Mouse (Mus musculus) ES-E14 (cell line): Measurements from ENCODE around the gene Cmklr1. TPM values are rescaled to one million over a fixed set of nuclear protein-coding genes. Genes with fewer than 3 reads are reported as not detected.

Experiments used
- DNase-seq: peaks from one replicate; pipeline ENCODE4 v3.0.0-alpha.2; 2013; ENCODE audit warnings: low read depth, low spot score
- H3K27ac ChIP-seq: 2 replicates; pipeline ENCODE4 v1.5.1; 2012; ENCODE audit warnings: low read depth, mild to moderate bottlenecking, low read length, moderate library complexity, mixed read lengths; ENCODE audit not compliant: poor library complexity, insufficient read depth, severe bottlenecking
- H3K36me3 ChIP-seq: 2 replicates; pipeline ENCODE4 v1.6.1; 2012; ENCODE audit warnings: mild to moderate bottlenecking, low read length, moderate library complexity, mixed read lengths; ENCODE audit not compliant: control insufficient read depth, poor library complexity, insufficient read depth, severe bottlenecking
- H3K4me1 ChIP-seq, 2 experiments: fragments of 150-350 bp in 1 of 2; sonication (generic) in 1 of 2; 2 replicates each; pipeline ENCODE4 v1.6.1; 2012; ENCODE audit warnings: low read length in 2 of 2, mild to moderate bottlenecking in 1 of 2, mixed read lengths in 1 of 2; ENCODE audit not compliant: control insufficient read depth in 2 of 2, insufficient read depth in 2 of 2, poor library complexity in 1 of 2
- H3K4me3 ChIP-seq, 2 experiments: fragments of 150-350 bp in 1 of 2; sonication (generic) in 1 of 2; 2 replicates each; pipeline ENCODE4 v1.5.1; 2012; ENCODE audit warnings: low read length in 2 of 2, low read depth in 1 of 2, mild to moderate bottlenecking in 1 of 2, mixed read lengths in 1 of 2; ENCODE audit not compliant: insufficient read depth in 1 of 2, poor library complexity in 1 of 2, severe bottlenecking in 1 of 2
- H3K9ac ChIP-seq: 2 replicates; pipeline ENCODE4 v1.6.1; 2012; ENCODE audit warnings: low read depth, mild to moderate bottlenecking, low read length, mixed read lengths; ENCODE audit not compliant: poor library complexity, insufficient read depth, severe bottlenecking
- H3K9me3 ChIP-seq: fragments of 150-350 bp; sonication (generic); 2 replicates; pipeline ENCODE4 v1.6.1; 2012; ENCODE audit warnings: low read depth, mild to moderate bottlenecking, low read length; ENCODE audit not compliant: control insufficient read depth, insufficient read depth
- CHD2 ChIP-seq: IDR thresholded peaks from 2 replicates; pipeline ENCODE4 v1.6.1; 2014; ENCODE audit warnings: mild to moderate bottlenecking, low read depth, low read length, inconsistent platforms
- HCFC1 ChIP-seq: IDR thresholded peaks from 2 replicates; pipeline ENCODE4 v1.6.1; 2012; ENCODE audit warnings: low read length, inconsistent platforms, borderline replicate concordance; ENCODE audit not compliant: insufficient read depth
- MAFK ChIP-seq: IDR thresholded peaks from 2 replicates; pipeline ENCODE4 v1.6.1; 2014; ENCODE audit warnings: mild to moderate bottlenecking, low read depth, low read length, inconsistent platforms; ENCODE audit not compliant: insufficient read depth
- ZC3H11A ChIP-seq: IDR thresholded peaks from 2 replicates; pipeline ENCODE4 v1.6.1; 2012; ENCODE audit warnings: low read depth, mild to moderate bottlenecking, inconsistent platforms, low read length, borderline replicate concordance
- ZNF384 ChIP-seq: IDR thresholded peaks from 2 replicates; pipeline ENCODE4 v1.6.1; 2012; ENCODE audit warnings: low read depth, low read length, inconsistent platforms
- in situ Hi-C, 2 experiments: fragments of 600-800 bp; cut with MboI; formaldehyde crosslinking; loops; one replicate each; pipeline ENCODE4 v1.15.1; 2025; ENCODE audit warnings: low sequenced_read_pairs in 2 of 2, inconsistent platforms in 1 of 2; ENCODE audit not compliant: unreplicated experiment in 2 of 2
- total RNA-seq: library from RNA; depleted of rRNA; stranded (reverse); fragments of 300-350 nt; gene quantifications from 2 replicates; pipeline ENCODE4 v1.2.3, GENCODE M21; 2012

The Cmklr1 gene
- total RNA-seq, 1 experiment: 10.4 TPM

DNA sequence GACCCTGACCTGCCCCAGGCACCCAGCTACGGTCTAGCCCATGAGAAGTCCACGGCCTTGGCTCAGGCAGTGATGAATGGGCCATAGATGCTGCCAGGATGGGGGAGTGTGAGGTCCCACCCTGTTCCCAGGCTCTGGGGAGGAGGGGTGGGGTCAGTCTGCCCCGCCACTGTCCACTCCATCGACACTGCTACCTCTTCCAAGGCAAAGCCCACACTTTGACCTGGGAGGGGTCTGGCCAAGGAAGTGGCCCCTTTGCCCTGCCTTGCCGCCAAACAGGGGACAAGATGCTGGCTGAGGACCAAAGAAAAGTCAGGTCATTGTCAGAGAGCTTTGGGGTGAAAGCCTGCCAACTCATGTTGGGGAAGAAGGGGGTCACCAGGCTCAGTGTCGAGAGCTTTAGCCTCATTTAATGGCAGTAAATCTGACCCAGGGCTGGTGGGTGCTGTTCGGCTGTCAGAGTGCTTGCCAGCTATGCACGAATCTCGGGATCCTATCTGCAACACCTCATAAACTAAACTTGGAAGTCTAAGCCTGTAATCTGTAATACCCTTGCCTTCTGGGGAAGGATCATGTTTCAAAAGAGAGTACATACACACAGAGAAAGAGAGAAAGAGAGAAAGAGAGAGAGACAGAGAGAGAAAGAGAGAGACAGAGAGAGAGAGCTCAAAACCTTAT, 17.1 kb downstream of the Cmklr1 start:
- H3K9ac ChIP-seq: no peak overlapping the region
- H3K27ac ChIP-seq: no peak overlapping the region
- H3K9me3 ChIP-seq: no peaks in the 10 kb centered on the region
- no peaks in the 10 kb centered on the region for H3K36me3 ChIP-seq
- no peak for TF ChIP-seq ZNF384
- TF ChIP-seq ZC3H11A: no peak
- TF ChIP-seq MAFK: no peak
- TF ChIP-seq CHD2: no peak
- no peak for TF ChIP-seq HCFC1
- H3K4me3 ChIP-seq: no peak overlapping the region
- peaks cover 8 to 23% of the 10 kb centered on the region in 2 experiments for H3K4me1 ChIP-seq
- in situ Hi-C loops: no loop called here
- DNase-seq: no peak

DNA sequence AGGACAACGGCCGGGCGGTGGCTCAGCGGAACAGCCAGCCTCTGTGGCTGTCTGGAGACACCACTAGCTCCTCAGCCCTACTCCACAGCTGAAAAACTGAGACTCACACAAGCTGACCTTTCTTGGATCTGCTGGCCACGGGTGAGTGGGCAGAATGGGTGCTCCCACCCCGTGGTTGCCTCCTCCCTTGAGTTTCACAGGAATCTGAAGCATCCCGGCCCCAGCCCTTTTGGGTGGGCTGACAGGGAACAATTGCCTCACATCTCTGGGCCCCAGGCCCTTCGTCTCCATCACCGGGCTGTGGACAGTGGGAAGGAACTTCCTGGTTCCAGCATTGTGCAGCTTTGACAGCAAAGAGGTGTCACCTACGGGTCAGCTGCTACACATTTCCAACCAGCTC, 20.1 kb downstream of the Cmklr1 start:
- H3K9ac ChIP-seq: no peak overlapping the region
- no peaks in the 10 kb centered on the region for H3K36me3 ChIP-seq
- H3K4me1 ChIP-seq: peaks cover 13 to 32% of the 10 kb centered on the region in 2 experiments
- no peaks in the 10 kb centered on the region for H3K9me3 ChIP-seq
- no peak for TF ChIP-seq CHD2
- TF ChIP-seq ZNF384: no peak
- no peak for TF ChIP-seq HCFC1
- no peak for TF ChIP-seq MAFK
- TF ChIP-seq ZC3H11A: no peak
- no peak for DNase-seq
- H3K27ac ChIP-seq: no peak overlapping the region
- H3K4me3 ChIP-seq: no peak overlapping the region
- in situ Hi-C loops: no loop called here

- no peak for TF ChIP-seq ZNF384
- TF ChIP-seq MAFK: no peak
- no peak for TF ChIP-seq CHD2
- no peak for TF ChIP-seq HCFC1
- TF ChIP-seq ZC3H11A: no peak
- Histone ChIP-seq H3K4me3 (no peak overlapping the region), H3K9ac (no peak overlapping the region), H3K9me3 (no peaks in the 10 kb centered on the region), H3K27ac (no peak overlapping the region), H3K36me3 (no peaks in the 10 kb centered on the region), H3K4me1 (peaks cover 13 to 32% of the 10 kb centered on the region in 2 experiments)
- no peak for DNase-seq
- in situ Hi-C loops: no loop called here
These were observed 21.0 kb downstream of the Cmklr1 start for GRCm38 (mm10) chr5:113629248-113629647.

- peaks cover 20 to 38% of the 10 kb centered on the region in 2 experiments for H3K4me1 ChIP-seq
- no peak overlapping the region for H3K9ac ChIP-seq
- no peaks in the 10 kb centered on the region for H3K36me3 ChIP-seq
- H3K9me3 ChIP-seq: no peaks in the 10 kb centered on the region
- no peak overlapping the region for H3K27ac ChIP-seq
- in situ Hi-C loops: no loop called here
- no peak for DNase-seq
- no peak overlapping the region for H3K4me3 ChIP-seq
- TF ChIP-seq MAFK: no peak
- no peak for TF ChIP-seq CHD2
These were observed 22.3 kb downstream of the Cmklr1 start for GRCm38 (mm10) chr5:113627820-113628437.

- in situ Hi-C loops: no loop called here
- no peak for DNase-seq
- Histone ChIP-seq H3K4me1 (peaks cover 23 to 37% of the 10 kb centered on the region in 2 experiments), H3K27ac (no peak overlapping the region), H3K9me3 (no peaks in the 10 kb centered on the region), H3K9ac (no peak overlapping the region), H3K36me3 (no peaks in the 10 kb centered on the region), H3K4me3 (no peak overlapping the region)
- TF ChIP-seq HCFC1 (no peak), CHD2 (no peak), MAFK (no peak), ZC3H11A (no peak), ZNF384 (no peak)
These were observed 23.2 kb downstream of the Cmklr1 start for GRCm38 (mm10) chr5:113626991-113627390.
